Mouse (Mus musculus) spleen, postnatal 4 days (tissue): ENCODE data around the gene Cntf.
"Not testable (repeated sequence)": the region's sequence is repeated elsewhere in the genome, so short reads cannot be mapped to it uniquely, and the experiment has no call there.

Experiments used
- DNase-seq, 2 experiments: peaks; one replicate each; pipeline ENCODE4 v3.0.0; 2022; ENCODE audit warnings: low spot score in 2 of 2

The Cntf gene

GRCm38 (mm10) chr19:12762212-12763130 lies 3.0 kb downstream of the Cntf start:
- no peak for DNase-seq

GRCm38 (mm10) chr19:12759656-12760055 lies 5.8 kb downstream of the Cntf start:
- no peak for DNase-seq

DNA sequence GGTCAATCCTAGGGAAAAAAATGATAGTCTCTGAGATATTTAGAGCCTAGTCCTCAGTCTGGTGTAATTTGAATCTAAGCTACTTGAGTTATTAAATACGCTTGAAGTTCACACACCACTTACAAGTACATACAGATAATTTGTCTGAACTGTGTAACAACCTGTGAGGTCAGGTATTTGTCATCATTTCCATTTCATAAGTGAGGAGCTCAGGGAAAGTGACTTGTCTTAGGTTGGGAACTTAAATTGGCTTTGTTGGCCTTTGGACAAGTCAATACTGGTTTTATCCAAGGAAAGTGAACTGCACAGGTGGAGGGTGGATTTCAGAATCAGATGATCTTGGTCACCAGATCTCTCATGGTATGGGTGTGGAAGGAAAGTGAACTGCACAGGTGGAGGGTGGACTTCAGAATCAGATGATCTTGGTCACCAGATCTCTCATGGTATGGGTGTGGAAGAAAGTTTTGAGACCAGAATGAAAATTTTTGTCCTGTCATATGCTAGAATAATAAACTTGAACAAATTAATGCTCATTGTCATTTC lies 6.4 kb downstream of the Cntf start:
- no peak for DNase-seq

GRCm38 (mm10) chr19:12756286-12756685 lies 9.1 kb downstream of the Cntf start:
- DNase-seq: no peak

- DNase-seq: no peak
These were observed 33.5 kb downstream of the Cntf start for GRCm38 (mm10) chr19:12731950-12732349.

GRCm38 (mm10) chr19:12731036-12731435 lies 34.4 kb downstream of the Cntf start:
- no peak for DNase-seq

DNA sequence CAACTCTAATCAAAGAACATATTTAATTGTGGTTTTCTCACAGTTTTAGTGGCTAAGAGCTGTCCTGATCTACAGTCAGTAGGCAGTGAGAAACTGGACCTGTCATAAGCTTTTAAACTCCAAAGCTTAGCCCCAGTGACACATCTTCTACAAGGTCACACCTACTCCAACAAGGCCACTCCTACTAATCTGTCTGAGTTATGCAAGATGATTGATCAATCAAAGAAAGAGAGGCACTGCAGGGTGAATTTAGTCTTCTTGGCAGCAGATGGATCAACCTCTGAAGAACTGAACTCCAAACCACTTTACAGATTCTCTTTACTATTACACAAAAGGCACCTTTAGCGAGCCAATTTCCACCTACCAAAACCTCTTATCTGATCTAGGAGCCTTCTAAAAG lies 39.6 kb downstream of the Cntf start:
- no peak for DNase-seq

DNA sequence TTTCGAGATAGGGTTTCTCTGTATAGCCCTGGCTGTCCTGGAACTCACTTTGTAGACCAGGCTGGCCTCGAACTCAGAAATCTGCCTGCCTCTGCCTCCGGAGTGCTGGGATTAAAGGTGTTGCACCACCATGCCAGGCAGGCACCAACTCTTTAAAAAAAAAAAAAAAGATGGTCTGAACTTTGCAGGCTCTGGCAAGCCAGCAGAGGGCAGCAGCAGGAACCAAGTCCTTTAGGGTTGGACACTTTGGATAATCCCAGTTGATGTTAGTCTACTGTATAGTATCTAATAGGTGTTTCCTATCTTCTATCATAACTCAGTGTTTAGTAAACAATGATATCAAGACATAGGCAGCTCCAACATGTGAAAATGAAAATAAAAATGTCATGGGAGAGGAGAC lies 43.1 kb downstream of the Cntf start:
- DNase-seq: no peak

DNA sequence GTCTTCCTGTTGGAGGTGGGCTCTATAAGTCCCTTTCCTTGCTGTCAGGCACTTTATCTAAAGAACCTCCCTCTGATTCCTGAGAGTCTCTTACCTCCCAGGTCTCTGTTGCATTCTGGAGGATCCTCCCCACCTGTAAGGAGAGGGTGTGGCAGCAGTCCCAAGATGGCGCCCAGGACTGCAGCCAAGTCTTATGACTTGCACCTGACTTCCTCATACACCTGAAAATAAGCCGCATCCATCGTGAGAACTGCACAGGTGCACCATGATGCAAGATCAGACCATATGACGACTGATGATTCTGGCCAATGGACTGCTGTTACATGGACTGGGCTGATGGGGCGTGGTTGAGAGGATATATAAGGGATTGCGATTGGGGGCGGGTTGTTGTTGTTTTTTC lies 43.8 kb downstream of the Cntf start:
- DNase-seq: not testable (repeated sequence)

GRCm38 (mm10) chr19:12720919-12721318 lies 44.5 kb downstream of the Cntf start:
- not testable (repeated sequence) for DNase-seq

GRCm38 (mm10) chr19:12720463-12720862 lies 45.0 kb downstream of the Cntf start:
- no peak for DNase-seq

DNA sequence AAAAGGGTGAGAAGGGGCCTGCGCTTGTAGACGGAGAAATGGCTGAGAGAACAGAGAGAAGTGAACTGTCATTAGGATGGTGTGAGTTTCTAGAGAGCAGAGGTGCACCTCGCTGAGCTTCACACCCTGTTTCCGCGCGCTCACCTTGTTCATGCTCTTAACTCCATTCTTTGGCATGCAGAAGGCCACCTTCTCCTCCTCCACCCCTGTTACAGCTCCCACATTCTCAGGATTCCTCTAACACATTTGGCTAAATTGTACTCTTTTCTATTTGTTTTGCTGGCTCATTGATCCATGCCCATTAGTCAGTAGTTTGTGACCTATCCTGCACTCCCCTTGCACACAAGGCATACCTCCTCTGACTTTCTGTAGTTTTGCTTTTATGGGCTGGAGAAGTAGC lies 46.2 kb downstream of the Cntf start:
- DNase-seq: no peak
